Mouse (Mus musculus): Measurements from ENCODE around the gene Thrsp.

Thrsp gene

GRCm38 (mm10) chr7:97424621-97425245, 7.2 kb upstream of the Thrsp start:
- CTCF ChIA-PET, result interaction anchor here (0.5 to 1.7 kb wide), 25 partner anchors 10 to 626 kb away, joined by 3 to 8 read pairs (median 3); partner anchors contain the start of genes Aamdc (in 1 of the 4), Clns1a (in 1 of the 4), Ints4 (in 1 of the 4) and Ndufc2 (in 1 of the 4)
- POLR2A ChIA-PET, result interaction anchor here (0.6 to 1.8 kb wide), 16 partner anchors 11 to 167 kb away, joined by 3 to 10 read pairs (median 3); partner anchors contain the start of genes Aamdc (in 2 of the 4), Ndufc2 (in 2 of the 4), Rsf1 (in 2 of the 4) and Ints4 (in 1 of the 4)

DNA sequence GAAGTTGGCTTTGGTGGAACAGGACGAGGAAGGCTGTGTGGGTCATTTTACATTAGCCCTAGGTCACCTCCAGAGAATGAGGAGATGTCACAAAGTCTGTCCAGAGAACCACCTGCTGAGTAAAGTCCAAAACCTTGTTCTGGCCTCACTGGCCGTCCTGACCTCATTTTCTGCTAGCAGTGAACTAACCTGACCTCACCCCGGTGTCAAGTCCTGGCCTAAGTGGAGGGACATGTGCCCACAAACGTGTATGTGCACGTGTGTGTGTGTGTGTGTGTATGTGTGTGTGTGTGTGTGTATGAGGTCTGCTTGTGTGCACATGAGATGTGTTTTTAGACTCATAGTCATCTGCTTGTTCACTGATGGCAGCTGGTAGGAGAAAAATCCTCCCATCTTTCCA, 6.2 kb upstream of the Thrsp start:
- ChIA-PET POLR2A (interaction anchor here in 1 of 4 experiments (1.3 to 1.8 kb wide), 3 partner anchors 11 to 57 kb away, joined by 3 to 10 read pairs (median 5); partner anchors contain the start of gene Ints4), CTCF (interaction anchor here in 2 of 4 experiments (0.9 to 1.7 kb wide), 3 partner anchors 12 to 296 kb away, joined by 3 to 8 read pairs (median 3); no protein-coding TSS in a partner anchor)

GRCm38 (mm10) chr7:97420958-97421651, 3.6 kb upstream of the Thrsp start:
- ChIA-PET POLR2A (interaction anchor here in 3 of 4 experiments (1.0 to 1.4 kb wide), 4 partner anchors 9 to 158 kb away, joined by 3 to 4 read pairs (median 4); partner anchors contain the start of genes Aamdc (in 2 of the 3) and Rsf1 (in 2 of the 3)), CTCF (interaction anchor here in 3 of 4 experiments (0.5 to 1.0 kb wide), 4 partner anchors 86 to 256 kb away, joined by 3 read pairs; no protein-coding TSS in a partner anchor)

GRCm38 (mm10) chr7:97420406-97420805, 2.9 kb upstream of the Thrsp start:
- ChIA-PET POLR2A (interaction anchor here in 1 of 4 experiments (1.4 kb wide), 1 partner anchor 159 kb away, joined by 4 read pairs; the partner anchor contains the start of genes Aamdc and Rsf1), CTCF (interaction anchor here in 1 of 4 experiments (0.5 kb wide), 1 partner anchor 212 kb away, joined by 3 read pairs; no protein-coding TSS in a partner anchor)

- ChIA-PET POLR2A (no interaction called here), CTCF (no interaction called here)
Measured at GRCm38 (mm10) chr7:97419163-97419562, 1.6 kb upstream of the Thrsp start.

DNA sequence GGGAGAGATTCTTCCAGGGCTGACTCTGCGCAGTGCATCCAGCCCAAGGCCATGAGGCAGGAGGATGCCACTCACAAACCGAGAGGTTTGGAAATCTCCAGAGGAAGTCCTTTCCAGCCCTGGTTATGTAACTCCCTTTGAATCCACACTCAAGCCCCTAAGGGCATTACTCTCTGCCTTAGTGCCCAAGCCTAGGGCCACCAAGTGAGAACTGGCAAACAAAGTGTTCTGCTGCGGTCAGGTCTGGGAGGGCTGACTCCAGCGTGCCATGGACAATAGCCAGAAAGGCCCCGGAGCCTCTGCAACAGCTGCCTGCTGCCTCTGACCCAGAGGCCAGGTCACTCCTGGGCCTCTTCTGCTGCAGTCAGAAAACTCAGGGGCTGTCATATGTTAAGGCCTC, 1.2 kb upstream of the Thrsp start:
- ChIA-PET POLR2A (interaction anchor here in 2 of 4 experiments (1.5 to 2.1 kb wide), 2 partner anchors 47 to 62 kb away, joined by 4 to 9 read pairs; partner anchors contain the start of genes Alg8 (in 1 of the 2) and Ints4 (in 1 of the 2)), CTCF (no interaction called here)

DNA sequence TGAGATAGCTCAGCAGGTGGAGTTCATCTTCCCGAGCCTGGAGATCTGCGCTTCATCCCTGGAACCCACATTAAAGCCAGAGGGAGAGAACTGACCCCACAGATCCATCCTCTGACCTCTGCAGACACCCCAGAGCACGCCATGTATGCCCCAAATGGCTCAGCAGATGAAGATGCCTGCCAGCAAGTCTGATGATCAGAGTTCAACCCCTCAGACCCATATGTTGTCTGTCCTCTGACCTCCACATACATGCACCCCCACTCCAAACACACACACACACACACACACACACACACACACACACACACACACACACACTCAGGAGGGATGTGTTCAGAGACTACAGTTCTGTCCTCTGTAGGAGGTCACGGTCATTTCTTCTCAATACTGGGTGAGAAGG, 1.1 kb downstream of the Thrsp start:
- CTCF ChIA-PET, result no interaction called here
- POLR2A ChIA-PET, result interaction anchor here in 3 of 4 experiments (0.6 to 2.1 kb wide), 9 partner anchors 10 to 207 kb away, joined by 3 to 10 read pairs (median 4); partner anchors contain the start of genes Alg8 (in 3 of the 3), Ndufc2 (in 2 of the 3) and Ints4 (in 1 of the 3)

- ChIA-PET POLR2A (interaction anchor here in 2 of 4 experiments (0.7 to 2.7 kb wide), 8 partner anchors 10 to 164 kb away, joined by 3 to 17 read pairs (median 4); partner anchors contain the start of genes Ndufc2 (in 2 of the 2), Aamdc (in 1 of the 2) and Rsf1 (in 1 of the 2)), CTCF (interaction anchor here in 1 of 4 experiments (1.6 kb wide), 1 partner anchor 10 kb away, joined by 3 read pairs; no protein-coding TSS in a partner anchor)
Measured at GRCm38 (mm10) chr7:97414915-97415687, 2.4 kb downstream of the Thrsp start.

- CTCF ChIA-PET, result interaction anchor here in 2 of 4 experiments (0.6 to 1.6 kb wide), 3 partner anchors 11 to 1738 kb away, joined by 3 to 6 read pairs (median 3); no protein-coding TSS in a partner anchor
- POLR2A ChIA-PET, result interaction anchor here in 3 of 4 experiments (0.7 to 2.7 kb wide), 10 partner anchors 11 to 165 kb away, joined by 3 to 17 read pairs (median 4); partner anchors contain the start of genes Ndufc2 (in 2 of the 3), Aamdc (in 1 of the 3) and Rsf1 (in 1 of the 3)
Measured at GRCm38 (mm10) chr7:97414426-97414825, 3.1 kb downstream of the Thrsp start.

GRCm38 (mm10) chr7:97413981-97414380, 3.5 kb downstream of the Thrsp start:
- POLR2A ChIA-PET, result interaction anchor here (0.6 to 2.7 kb wide), 15 partner anchors 11 to 623 kb away, joined by 3 to 17 read pairs (median 4); partner anchors contain the start of genes Ndufc2 (in 2 of the 4), Aamdc (in 1 of the 4), Ints4 (in 1 of the 4) and Rsf1 (in 1 of the 4)
- CTCF ChIA-PET, result interaction anchor here in 2 of 4 experiments (0.6 to 1.6 kb wide), 3 partner anchors 11 to 1738 kb away, joined by 3 to 6 read pairs (median 3); no protein-coding TSS in a partner anchor

- CTCF ChIA-PET, result interaction anchor here (0.5 to 1.6 kb wide), 9 partner anchors 11 to 303 kb away, joined by 3 to 8 read pairs (median 4); partner anchors contain the start of genes Alg8 (in 1 of the 4) and Ndufc2 (in 1 of the 4)
- POLR2A ChIA-PET, result interaction anchor here (0.6 to 2.7 kb wide), 14 partner anchors 11 to 168 kb away, joined by 3 to 13 read pairs (median 6); partner anchors contain the start of genes Alg8 (in 4 of the 4), Ndufc2 (in 4 of the 4), Aamdc (in 3 of the 4) and Rsf1 (in 3 of the 4)
Measured at GRCm38 (mm10) chr7:97411575-97411974, 6.0 kb downstream of the Thrsp start.

GRCm38 (mm10) chr7:97411106-97411505, 6.4 kb downstream of the Thrsp start:
- CTCF ChIA-PET, result interaction anchor here (0.6 to 1.6 kb wide), 8 partner anchors 11 to 303 kb away, joined by 3 to 8 read pairs (median 4); partner anchors contain the start of genes Alg8 (in 1 of the 4) and Ndufc2 (in 1 of the 4)
- POLR2A ChIA-PET, result interaction anchor here (0.8 to 2.7 kb wide), 12 partner anchors 11 to 168 kb away, joined by 3 to 13 read pairs (median 6); partner anchors contain the start of genes Ndufc2 (in 4 of the 4), Alg8 (in 3 of the 4), Aamdc (in 2 of the 4) and Rsf1 (in 2 of the 4)

GRCm38 (mm10) chr7:97407145-97407544, 10.4 kb downstream of the Thrsp start:
- ChIA-PET CTCF (no interaction called here), POLR2A (interaction anchor here in 1 of 4 experiments (0.7 to 1.4 kb wide), 3 partner anchors 11 to 20 kb away, joined by 3 to 4 read pairs (median 4); no protein-coding TSS in a partner anchor)

GRCm38 (mm10) chr7:97399960-97400715, 17.4 kb downstream of the Thrsp start, which contains the start of gene Ndufc2:
Gene Ndufc2, plus strand, starts transcription at chr7:97400003.
- ChIA-PET POLR2A (interaction anchor here (0.6 to 3.8 kb wide), 52 partner anchors 8 to 361 kb away, joined by 3 to 49 read pairs (median 4); partner anchors contain the start of genes Alg8 (in 4 of the 4), Aamdc (in 2 of the 4), Rsf1 (in 2 of the 4) and Thrsp (in 2 of the 4)), CTCF (interaction anchor here (0.6 to 1.3 kb wide), 8 partner anchors 11 to 581 kb away, joined by 3 to 5 read pairs (median 3); no protein-coding TSS in a partner anchor)

GRCm38 (mm10) chr7:97398943-97399342, 18.6 kb downstream of the Thrsp start:
- ChIA-PET POLR2A (interaction anchor here in 3 of 4 experiments (0.7 to 4.8 kb wide), 13 partner anchors 9 to 298 kb away, joined by 3 to 49 read pairs (median 5); partner anchors contain the start of gene Alg8 (in 3 of the 3)), CTCF (no interaction called here)

GRCm38 (mm10) chr7:97394375-97394774, 23.2 kb downstream of the Thrsp start:
- CTCF ChIA-PET, result no interaction called here
- POLR2A ChIA-PET, result interaction anchor here in 2 of 4 experiments (0.9 to 3.4 kb wide), 3 partner anchors 14 to 23 kb away, joined by 3 to 15 read pairs (median 10); partner anchors contain the start of gene Alg8 (in 2 of the 2)

Data from embryonic stem cell, embryonic (primary cell).